Mouse (Mus musculus) liver (tissue): ENCODE results near the gene Slc9b2.

ENCODE experiments used
- DNase-seq: peaks from one replicate; pipeline ENCODE4 v3.0.0-alpha.2; 2020; ENCODE audit warnings: mixed read lengths

The Slc9b2 gene

GRCm38 (mm10) chr3:135307411-135308259 is at the start of gene Slc9b2:
TSS of gene Slc9b2 (plus strand) at chr3:135307700.
- peak; percentile 65 for DNase-seq

- no peak for DNase-seq
Measured at GRCm38 (mm10) chr3:135258919-135259318, 48.6 kb upstream of the Slc9b2 start.

GRCm38 (mm10) chr3:135260233-135260632 is 47.3 kb upstream of the Slc9b2 start:
- no peak for DNase-seq

- DNase-seq = no peak
Measured at GRCm38 (mm10) chr3:135268616-135269015, 38.9 kb upstream of the Slc9b2 start.

- no peak for DNase-seq
Measured at GRCm38 (mm10) chr3:135269391-135269990, 38.0 kb upstream of the Slc9b2 start.

GRCm38 (mm10) chr3:135272627-135273026 is 34.9 kb upstream of the Slc9b2 start:
- no peak for DNase-seq

GRCm38 (mm10) chr3:135273047-135273446 is 34.5 kb upstream of the Slc9b2 start:
- no peak for DNase-seq

GRCm38 (mm10) chr3:135280160-135280559 is 27.3 kb upstream of the Slc9b2 start:
- DNase-seq = no peak

GRCm38 (mm10) chr3:135280669-135281415 is 26.7 kb upstream of the Slc9b2 start, which contains the start of gene Bdh2:
TSS of gene Bdh2 (plus strand) at chr3:135281221.
- peak; percentile 65 for DNase-seq

- DNase-seq = no peak
Measured at GRCm38 (mm10) chr3:135281701-135282100, 25.8 kb upstream of the Slc9b2 start.

- DNase-seq = no peak
Measured at GRCm38 (mm10) chr3:135285256-135285655, 22.2 kb upstream of the Slc9b2 start.

- no peak for DNase-seq
Measured at GRCm38 (mm10) chr3:135285807-135286206, 21.7 kb upstream of the Slc9b2 start.

GRCm38 (mm10) chr3:135288138-135288750 is 19.3 kb upstream of the Slc9b2 start:
- no peak for DNase-seq

- DNase-seq = no peak
Measured at GRCm38 (mm10) chr3:135289148-135289547, 18.4 kb upstream of the Slc9b2 start.

GRCm38 (mm10) chr3:135290249-135290894 is 17.1 kb upstream of the Slc9b2 start:
- DNase-seq = peak; percentile 23

- no peak for DNase-seq
Measured at GRCm38 (mm10) chr3:135293703-135294102, 13.8 kb upstream of the Slc9b2 start.

- DNase-seq = no peak
Measured at GRCm38 (mm10) chr3:135295559-135295958, 11.9 kb upstream of the Slc9b2 start.

GRCm38 (mm10) chr3:135298560-135298959 is 8.9 kb upstream of the Slc9b2 start:
- DNase-seq = no peak

- DNase-seq = no peak
Measured at GRCm38 (mm10) chr3:135300081-135300480, 7.4 kb upstream of the Slc9b2 start.

- DNase-seq = no peak
Measured at GRCm38 (mm10) chr3:135304060-135304459, 3.4 kb upstream of the Slc9b2 start.

GRCm38 (mm10) chr3:135304566-135304965 is 2.9 kb upstream of the Slc9b2 start:
- DNase-seq = no peak

- DNase-seq = no peak
Measured at GRCm38 (mm10) chr3:135312916-135313491, 5.5 kb downstream of the Slc9b2 start.
